Mouse (Mus musculus) cerebellum, postnatal 36 days (tissue): ENCODE measurements around the gene Fndc3b.

Experiments
- DNase-seq, 2 experiments: peaks; one replicate each; pipeline ENCODE4 v3.0.0; 2021 to 2022; ENCODE audit warnings: mixed read lengths in 2 of 2

The Fndc3b gene

GRCm38 (mm10) chr3:27588604-27589003 lies 122.5 kb downstream of the Fndc3b start:
- no peak for DNase-seq

DNA sequence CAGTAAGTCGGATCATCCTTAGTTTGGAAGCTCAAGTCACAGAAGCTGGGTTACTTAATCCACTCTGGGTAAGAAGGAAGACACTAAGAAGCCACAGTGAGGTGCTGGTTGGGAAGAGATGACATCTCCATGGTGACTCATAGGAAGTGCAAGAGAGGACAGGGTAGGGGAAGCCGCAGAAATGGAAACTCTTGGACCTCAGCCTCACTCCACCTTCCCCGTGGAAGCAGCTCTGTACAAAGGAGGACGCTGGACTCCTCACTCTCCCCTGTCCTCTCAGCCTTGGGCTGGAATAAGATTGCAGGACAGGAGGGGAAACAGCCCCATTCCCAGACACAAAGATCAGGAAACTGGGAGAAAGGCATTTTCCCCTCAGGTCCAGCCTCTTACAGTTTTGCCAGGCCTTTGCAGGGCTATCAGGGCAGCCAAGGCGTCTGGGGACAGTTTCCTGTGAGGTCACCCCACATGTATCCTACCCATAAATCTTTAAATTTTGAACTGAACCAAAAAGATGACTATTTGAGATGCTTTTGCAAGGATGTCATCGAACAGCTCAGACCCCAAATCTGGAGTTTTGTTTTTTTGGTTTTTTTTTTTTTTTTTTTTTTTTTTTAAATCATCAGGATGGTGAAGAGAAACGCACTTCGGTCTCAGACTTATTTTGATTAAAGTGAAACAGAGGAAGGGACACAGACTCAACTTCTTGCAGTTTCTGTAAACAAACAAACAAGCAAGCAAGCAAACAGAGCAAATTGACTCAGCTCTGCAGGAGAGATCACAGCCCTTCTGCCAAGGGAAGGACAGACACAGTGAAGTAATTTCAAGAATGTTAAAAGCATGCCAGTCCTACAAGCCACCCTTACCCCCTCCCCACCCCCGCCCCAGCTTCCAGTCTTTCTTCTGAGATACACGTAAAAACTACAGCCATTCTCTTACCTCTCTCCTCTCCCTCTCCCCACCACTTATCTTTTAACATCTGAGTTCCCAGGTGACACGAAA lies 126.2 kb downstream of the Fndc3b start:
- no peak for DNase-seq

DNA sequence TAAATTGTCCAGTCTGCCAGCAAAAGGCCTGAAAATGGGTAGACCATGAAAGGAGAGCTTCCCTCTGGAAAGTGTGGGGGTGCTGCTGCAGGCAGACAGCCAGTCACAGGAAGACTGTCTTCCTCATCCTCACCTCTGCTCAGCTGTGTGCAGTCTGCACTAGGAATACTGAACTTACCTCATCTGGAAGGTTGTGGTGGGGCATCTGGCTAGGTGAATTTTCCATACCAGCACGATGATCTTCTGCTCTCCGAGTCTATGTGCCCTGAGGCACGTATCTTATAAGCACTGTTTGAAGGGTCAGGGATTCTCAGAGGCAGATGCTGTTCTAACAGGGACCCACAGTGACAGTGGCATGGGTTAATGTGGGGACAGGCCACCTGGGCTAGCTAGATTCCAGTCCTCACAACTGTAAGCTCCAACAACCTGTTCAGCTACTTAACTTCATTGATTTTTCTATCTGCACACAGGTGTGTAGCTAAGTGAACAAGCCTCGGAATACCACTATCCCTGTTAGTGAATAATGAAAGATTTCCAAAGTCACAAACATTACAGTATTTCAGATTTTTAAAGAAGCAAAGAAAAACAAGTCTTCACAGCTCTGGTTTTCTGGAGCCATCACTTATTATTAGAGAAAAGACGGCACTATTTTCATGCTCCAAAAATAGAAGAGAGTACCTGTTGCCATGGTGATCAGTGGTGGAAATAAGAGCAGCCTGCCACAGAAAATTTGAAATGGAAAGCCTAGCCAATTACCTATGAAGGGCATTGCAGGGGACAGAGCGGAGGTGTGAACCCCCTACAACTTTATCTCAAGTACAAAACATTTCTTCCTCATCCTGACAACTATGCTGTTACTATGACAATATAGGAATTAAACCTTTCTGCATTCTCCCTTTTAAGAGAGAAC lies 128.9 kb downstream of the Fndc3b start:
- DNase-seq = no peak

- DNase-seq = no peak
Observed at GRCm38 (mm10) chr3:27580956-27581355, 130.2 kb downstream of the Fndc3b start.

DNA sequence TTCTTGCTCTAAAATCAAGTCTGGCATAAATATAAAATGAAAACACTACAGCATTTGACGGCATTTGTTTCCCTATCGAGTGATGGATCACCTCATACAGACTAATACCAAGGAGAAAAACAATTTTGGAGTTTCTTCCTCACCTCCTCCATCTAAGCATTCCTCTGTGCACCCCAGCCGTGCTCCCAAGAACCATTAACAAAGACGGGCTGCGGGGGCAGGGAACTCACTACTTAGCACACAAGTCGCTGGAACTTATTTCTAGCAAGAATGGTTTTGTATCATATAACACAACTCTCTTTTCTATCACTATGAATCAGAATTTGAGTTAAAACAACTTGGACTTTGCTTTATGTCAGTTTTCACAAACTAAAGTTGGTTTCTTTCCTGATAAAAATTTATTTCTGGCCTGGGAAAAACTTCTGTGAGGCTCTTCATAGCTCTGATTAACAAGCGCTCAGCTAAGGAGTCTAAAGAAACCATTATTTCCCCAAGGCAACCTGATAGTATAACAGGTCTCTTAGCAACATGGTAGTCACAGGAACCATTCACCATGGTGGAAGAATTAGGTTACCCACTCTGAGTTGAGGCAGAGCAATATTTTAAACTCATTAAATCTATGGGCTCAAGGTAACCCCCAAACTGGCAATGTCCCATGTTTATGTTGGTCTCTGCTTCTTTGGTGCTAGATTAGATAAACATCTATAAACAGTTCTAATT lies 131.1 kb downstream of the Fndc3b start:
- no peak for DNase-seq

DNA sequence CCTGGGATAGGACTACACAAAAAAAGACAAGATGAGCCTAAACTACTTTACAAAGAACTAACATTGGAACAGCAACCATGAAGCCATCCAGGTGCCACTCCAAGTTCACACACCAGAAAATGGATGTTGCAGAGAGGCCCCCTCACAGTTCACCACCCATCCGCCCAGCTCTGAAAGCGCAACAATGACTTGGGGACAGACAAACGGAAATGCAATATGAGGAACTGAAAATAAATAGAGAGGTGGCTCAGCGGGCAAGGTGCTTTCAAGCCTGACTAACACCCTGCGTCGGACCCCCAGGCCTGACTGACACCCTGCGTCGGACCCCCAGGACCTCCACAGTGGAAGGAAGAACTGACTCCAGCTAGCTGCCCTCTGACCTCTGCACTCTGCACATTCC lies 131.9 kb downstream of the Fndc3b start:
- no peak for DNase-seq

DNA sequence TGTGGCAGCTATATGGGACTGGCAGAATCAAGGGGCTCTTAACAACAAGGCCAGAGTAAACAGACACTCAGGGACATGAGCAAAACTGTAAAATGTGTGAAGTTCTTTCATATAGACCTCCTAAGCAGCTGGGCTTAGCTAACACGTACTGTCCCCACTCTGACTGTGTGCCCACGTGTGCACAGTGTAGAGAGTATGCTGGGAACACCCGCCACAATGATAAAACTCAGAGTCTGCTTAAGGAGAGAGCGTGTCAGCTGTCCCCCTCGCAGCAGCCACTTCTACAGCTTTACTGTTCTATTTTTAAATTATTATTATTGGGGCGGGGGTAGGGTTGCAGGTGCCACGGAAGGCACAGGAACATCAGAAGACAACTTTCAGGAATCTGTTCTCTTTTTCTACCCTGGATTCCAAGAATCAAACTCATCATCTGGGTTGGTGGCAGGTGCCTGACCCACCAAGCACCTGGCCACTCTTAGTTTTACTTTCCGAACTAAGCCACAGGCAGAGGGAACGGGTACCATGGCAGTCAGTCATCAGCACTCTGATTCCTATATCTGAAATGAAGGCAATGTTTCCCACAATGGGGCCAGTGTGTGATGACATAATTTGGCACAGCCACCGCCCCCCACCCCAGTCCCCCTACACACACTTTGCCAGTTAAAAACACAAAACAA lies 133.6 kb downstream of the Fndc3b start:
- no peak for DNase-seq

DNA sequence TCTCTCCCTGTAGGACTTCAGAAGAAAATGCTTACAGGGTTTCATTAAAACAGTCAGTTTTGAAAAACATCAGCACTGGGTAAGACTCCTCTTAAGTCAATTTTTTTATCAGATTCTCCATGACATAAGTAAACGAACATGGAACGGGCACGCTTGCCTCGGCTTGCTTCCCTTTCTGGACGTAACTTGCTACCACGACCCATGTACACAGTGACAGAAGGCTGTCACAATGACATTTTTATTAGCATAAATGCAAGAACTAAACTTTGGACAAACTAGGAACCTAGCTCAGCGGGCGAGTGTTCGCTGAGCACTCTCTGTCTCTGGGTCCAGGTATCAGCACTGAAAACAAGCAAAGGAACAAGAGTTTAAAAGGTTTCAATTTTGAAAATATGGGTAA lies 136.9 kb downstream of the Fndc3b start:
- DNase-seq = no peak

GRCm38 (mm10) chr3:27573458-27573857 lies 137.6 kb downstream of the Fndc3b start:
- DNase-seq = no peak

- DNase-seq = no peak
Observed at GRCm38 (mm10) chr3:27572305-27572704, 138.8 kb downstream of the Fndc3b start.

DNA sequence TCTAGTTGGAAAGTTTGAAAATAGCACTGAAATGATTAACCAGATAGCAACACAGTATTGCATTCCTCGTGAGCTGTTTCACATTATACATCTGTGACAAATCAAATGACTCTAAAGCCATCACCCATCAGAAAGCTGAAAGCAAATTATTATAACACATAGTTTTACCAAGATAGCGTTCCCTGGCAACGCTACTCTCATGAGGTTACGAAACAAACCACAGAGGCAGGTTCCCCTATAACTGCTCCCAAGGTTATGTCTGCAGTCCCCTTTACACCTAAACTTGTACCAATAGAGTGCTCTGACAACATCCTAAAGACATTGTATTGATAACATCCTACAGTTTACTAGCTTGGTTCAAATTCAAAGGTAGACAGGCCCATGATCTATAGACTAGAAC lies 145.8 kb downstream of the Fndc3b start:
- DNase-seq = no peak

- no peak for DNase-seq
Observed at GRCm38 (mm10) chr3:27563047-27563624, 148.0 kb downstream of the Fndc3b start.

GRCm38 (mm10) chr3:27562476-27562875 lies 148.6 kb downstream of the Fndc3b start:
- peak; percentile 17 to 28 for DNase-seq

GRCm38 (mm10) chr3:27561921-27562320 lies 149.2 kb downstream of the Fndc3b start:
- peak; percentile 44 to 47 for DNase-seq

- no peak for DNase-seq
Observed at GRCm38 (mm10) chr3:27559316-27559715, 151.8 kb downstream of the Fndc3b start.

DNA sequence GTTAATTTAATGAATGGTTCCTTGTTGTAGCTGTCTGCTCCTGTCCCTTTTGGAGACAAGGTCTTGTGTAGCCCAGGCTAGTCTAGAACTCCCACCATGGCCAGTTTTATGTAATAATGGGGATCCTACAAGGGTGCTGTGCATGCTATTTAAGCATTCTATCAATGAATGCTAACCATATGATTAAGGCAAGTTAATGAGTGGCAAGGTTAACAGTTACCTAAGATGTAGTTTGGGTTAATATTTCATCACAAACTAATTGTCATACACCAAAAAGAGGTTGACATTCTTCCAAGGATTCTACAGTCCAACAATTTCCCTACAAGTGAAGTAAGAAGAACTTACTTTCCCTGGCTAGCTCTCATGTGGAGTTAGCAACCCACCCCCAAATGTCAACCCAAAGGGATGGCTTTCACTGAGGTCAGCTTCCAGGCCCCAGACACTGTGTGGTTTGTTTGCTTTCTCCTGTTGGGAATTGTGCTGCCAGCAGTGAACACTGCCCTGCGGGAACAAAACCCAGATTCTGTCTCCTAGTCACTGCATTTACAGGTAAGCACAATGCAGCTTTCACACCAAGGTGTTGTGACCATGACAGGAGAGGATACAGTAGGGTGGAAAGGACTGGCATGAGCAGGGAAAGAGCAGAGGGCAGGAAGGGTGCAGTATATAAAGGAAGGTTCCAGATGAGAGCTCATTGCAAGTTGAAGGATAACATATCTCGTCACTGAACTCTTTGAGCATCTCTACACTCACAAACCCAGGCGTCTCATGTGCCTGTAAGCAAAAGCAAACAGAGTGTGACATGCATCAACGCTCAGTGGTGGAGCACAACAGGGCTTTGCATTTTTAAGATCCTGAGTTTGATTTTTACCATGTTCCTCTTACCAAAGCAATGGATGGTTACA lies 153.8 kb downstream of the Fndc3b start:
- no peak for DNase-seq

DNA sequence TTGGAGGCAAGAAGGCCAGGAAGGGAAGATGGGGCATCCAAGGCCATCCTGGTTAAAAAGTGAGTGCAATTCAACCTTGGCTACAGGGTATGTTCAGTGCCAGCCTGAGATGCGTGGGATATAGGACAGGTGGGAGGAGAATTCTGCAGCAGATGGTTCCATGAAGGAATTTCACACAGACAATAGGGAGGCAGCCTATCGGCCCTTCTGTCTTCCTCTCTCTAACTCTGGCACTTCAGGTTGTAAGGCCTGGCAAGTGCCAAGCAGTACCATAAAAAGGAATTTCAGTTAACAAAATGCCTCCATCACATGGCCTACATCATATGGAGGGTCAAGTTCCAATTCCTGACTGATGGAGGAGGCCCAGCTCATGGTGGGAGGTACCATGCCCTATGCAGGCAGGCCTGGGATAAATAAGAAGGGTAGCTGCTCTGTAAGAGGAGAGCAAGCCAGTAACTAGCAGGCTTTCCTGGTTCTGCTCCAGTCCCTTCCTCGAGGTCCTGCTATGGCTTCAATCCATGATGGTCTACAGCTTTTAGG lies 155.6 kb downstream of the Fndc3b start:
- peak; percentile 58 to 62 for DNase-seq

GRCm38 (mm10) chr3:27554325-27554724 lies 156.8 kb downstream of the Fndc3b start:
- no peak for DNase-seq

DNA sequence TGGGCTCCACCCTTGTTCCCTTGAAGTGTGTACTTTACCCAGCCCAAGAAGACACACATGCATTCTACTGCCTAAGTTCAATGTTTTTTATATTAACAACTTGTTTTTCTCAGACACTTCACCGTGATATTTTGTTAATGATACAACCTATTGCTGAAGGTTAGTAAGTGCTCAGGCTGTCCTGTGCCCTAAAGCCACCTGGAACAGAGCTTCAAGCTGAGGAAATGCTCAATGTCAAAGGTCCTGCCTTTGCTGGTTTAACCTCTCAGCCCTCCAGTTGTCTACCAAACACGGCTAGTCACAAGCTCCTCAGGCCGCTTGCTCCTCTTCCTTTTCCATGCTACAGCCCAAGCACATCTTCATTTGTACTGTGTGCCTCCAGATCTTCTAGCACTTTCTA lies 157.3 kb downstream of the Fndc3b start:
- DNase-seq = no peak

DNA sequence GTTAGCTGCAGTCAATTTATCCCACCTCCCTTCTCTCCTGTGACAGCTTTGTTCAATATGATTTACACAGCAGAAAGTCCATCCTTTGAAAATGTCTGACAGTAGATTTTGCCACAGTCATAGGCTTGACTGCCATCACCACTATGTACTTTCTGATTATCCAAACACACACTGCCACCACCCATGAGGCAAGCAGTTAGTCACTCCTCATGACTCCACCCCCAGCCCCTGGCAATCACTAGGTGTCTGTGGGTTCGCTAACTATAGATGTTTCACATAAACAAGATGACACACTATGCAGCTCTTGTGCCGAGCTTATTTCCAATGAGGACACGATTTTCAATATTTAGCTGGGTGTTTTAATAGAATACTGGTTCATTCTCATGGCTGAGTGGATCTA lies 160.1 kb downstream of the Fndc3b start:
- DNase-seq = no peak
